Mouse (Mus musculus): ENCODE results near the gene Myo15b.
"Not testable (repeated sequence)": the region's sequence is repeated elsewhere in the genome, so short reads cannot be mapped to it uniquely, and the experiment has no call there.

Myo15b gene

DNA sequence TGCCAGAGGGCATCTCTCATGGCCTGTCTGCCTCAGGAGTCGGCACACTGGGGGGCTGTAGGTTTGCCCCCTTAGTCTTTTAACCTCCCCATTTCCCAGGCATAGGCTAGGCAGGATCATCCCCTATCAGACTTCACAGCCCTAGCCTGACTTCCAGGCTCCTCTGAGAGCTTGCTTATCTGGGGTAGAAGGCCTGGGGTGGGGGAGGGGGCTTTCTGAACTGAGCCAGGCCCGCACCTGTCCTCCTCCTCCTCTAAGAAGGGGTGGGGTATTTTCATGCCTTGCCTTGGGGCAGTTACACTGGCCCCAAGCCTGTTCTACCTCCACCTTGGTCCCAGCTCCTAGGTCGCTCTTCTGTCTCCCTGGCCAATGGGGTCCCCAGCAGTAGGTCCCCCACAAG, 26.7 kb upstream of the Myo15b start:
- DNase-seq (ENCODE audit: low spot score), result no peak

DNA sequence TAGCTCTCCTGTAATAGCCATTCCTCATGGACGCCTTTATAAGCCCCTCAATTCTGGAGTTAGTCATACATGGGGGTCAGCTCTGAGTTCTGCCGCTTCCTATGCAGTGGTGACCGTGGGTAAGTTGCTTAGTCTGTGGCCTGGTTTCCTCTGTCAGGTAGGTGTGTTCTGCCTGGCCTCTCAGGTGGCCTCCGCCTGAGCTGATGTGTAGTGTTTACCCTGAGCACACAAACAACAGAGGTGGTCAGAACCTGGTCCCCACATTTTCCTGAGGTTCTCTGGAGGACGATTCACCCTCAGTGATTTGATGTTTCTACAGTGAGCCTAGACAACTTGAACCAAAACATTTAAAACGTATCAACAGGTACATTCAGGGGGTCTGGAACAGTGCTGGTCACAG, 26.1 kb upstream of the Myo15b start:
- no peak for DNase-seq (ENCODE audit: low spot score)

DNA sequence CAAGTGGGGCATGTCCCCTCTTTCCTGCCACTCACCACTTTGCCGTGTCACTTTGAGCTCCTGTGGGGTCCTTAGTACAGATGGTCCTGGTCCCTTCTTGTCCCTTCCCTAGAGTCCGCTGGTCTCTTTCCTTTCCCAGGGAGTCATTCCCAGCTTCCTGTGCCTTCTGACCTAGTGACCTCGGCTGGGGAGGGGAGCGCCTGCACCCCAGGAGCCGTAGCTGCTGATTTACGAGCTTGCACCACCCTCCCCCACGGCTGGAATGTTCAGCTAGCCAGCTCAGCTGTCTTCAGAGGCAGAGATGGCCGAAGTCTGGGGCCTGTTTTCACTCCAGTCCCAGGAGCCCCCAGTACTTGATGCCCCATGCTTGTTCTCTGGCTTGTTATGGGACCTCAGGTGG, 25.7 kb upstream of the Myo15b start:
- DNase-seq (ENCODE audit: low spot score), result peak; percentile 45

DNA sequence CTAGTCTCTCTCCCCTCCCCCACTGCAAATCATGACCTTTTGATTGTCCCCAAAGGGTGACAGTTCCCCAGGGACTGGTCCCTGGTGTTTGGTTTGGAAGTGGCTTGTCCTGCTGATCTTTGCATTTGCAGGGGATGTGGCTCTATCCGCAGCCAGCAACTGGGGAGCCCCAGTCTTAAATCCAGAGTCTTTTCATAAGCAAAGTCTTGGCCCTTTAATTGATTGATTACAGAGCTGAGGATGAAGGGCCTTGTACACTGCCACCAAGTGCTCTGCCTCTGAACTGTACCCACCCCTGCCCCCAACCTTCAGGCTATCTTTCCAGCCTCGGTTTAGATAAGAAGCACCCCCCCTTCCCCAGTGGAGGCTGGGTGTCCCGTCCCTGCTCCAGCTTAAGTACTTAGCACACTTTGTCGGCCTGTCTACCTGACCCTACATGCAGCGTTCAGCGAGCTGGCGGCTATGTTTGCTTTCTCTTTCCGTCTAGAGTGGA, 25.1 kb upstream of the Myo15b start:
- peak; percentile 57 for DNase-seq (ENCODE audit: low spot score)

DNA sequence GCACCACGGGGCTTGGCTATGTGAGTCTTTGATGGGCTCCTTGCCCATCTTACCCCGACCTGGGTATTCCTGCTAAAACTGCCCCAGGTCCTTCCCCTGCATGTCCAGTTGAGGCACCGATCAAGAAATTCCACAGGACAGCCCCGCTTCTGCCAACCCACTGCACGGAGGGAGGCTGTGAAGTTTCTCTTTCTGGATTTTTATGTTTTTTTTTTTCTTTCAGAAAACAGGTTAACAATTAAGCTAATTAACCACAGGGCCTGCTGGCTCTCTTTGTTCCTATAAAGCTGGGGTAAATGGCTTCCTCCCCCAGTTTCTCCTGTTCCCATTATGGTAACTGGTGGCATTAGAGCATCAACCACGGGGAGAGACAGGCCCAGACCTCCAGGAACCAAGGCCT, 24.2 kb upstream of the Myo15b start:
- no peak for DNase-seq (ENCODE audit: low spot score)

DNA sequence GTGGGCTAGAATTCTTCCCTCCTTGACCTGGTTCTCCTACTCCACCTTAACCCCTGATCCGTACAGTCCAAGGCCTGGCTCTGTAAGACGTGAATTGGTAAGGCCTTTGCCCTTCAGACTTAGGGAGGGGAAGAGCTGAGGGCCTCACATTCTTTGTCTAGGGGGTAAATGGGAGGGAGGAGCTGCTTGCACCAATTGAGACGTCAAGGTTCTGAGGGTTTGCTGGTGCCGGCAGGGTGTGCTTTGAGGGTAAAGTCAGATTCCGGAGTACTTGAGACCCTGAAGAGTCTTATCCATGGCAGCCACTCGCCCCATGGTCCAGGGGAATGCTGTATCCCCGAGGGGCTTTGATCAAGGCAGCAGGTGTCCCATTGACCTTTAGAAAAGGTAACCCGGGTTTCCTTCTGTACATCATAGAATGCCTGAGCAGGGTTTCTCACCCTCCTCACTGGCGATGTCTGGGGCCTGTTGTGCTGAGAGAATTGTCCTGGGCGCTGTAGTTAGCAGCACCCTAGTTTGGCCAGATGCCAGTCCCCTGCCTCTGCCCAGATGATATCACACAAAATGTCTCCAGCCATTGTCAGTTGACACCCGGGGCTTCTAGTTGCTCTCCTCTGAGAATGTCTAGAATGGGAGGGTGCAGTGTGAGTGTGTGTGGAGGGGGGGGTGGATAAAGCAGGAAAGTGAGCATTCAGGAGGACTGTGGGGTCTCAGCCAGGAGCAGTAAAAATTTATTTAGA, 21.4 kb upstream of the Myo15b start:
- no peak for DNase-seq (ENCODE audit: low spot score)

DNA sequence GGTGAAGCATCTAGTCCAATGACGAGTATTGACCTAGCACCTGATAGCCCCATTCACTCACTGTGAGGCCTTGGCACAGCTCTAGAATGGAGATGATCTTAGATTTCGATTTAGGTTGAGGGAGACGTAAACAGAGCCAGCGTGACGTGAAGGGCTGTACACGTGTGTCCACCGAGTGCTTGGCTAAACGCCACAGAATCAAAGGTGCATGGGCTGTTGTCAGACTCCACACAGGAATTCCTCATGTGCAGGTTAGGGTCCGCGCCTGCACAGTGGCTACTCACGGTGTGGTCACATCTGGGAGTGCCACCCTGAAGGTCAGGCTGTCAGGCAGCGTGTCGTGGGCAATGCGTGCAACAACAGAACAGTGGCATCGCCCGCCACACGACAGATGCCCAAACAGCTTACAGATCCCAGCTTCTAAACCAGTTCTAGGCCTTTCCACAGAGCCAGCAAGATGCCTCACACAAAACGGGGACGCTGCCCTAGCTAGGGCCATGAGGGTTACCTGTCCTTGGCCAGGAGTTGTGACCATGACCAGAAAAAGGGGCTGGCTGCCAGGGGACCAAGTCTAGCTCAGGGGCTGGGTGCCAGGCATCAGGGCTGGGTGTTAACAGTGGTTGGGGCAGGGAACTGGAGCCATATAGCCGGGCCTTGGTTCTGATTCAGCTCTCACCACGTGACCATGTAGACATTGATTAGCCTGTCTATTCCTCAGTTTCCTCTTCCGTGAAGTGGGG, 20.4 kb upstream of the Myo15b start:
- no peak for DNase-seq (ENCODE audit: low spot score)

DNA sequence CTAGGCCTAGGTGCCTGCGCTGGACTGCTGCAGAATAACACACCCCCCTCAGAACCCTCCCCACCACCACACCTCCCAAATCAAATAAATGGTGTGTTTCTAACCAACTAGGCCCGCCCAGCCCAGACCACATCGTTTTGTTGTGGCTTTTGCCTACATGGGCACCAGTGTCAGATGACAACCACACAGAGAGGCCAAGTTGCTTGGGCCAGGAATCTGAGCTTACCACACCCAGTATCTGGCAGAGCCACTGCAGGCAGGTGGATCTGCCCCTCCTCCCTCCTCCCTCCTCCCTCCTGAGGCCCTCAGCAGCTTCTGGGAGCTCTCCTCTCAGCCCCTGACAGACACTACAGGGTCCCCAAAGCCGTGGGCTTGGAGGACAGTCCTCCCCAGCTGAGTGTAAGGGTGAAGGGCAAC, 19.3 kb upstream of the Myo15b start:
- peak; percentile 70 for DNase-seq (ENCODE audit: low spot score)

DNA sequence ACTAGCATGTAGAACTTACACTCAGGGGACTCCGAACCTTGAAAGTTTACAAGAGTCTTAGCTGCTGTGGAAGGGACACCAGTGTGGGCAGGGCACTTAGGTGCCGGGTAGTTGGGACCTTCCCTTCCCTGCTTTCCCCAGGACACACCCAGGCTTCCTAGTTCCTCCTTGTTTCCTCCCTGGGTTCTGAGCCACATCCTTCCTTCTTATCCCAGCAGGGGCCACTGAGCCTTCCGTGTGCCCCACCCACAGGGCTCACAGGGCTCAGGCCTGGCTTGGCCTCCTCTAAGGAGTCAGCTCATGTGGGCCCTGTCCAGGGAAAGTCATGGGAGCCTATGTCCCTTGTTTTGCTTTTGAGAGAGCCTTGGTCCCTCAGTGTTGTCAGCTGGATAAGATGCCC, 18.5 kb upstream of the Myo15b start:
- DNase-seq (ENCODE audit: low spot score), result no peak

DNA sequence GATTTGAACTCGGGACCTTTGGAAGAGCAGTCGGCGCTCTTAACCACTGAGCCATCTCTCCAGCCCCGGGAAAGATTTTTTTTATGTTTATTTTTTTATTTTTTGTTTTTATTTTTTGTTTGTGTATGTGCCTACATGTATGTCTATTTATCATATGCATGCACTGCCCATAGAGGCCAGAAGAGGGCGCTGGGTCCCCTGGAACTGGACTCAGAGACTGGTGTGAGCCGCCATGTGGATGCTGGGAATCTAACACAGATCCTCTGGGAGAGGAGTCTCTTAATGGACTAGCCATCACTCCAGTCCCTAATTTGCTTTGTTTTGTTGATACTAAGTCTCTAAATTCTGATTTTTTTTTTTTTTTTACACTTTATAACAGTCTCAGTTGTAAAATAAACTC, 17.2 kb upstream of the Myo15b start:
- DNase-seq (ENCODE audit: low spot score), result no peak

DNA sequence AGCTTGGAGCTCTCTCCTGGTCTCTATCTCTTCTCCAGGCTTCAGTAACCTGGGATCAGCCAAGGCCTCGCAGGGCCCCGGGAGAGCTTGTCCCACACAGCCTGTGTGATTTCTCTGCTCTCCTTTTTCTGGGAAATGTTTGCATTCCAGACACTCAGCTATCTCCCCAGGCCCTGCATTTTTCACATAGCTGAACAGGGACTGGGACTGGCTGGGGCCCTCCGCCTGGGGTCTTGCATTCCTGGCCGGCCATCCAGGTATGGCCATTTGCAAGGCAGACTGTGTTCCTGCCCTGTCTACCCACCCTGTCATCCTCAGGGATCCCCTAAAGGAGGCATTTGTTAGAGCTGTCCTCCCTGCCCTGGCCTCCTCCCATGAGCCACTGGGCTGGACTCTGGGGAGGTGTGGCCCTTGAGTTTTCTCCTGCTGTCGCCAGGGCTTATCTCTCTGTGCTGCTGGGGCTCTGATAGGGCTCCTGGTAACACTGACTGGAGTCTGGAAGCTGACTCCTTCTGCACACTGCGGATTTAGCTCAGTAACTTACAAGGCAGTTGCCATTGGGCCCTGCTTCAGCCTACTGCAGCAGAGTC, 16.1 kb upstream of the Myo15b start:
- DNase-seq (ENCODE audit: low spot score), result peak; percentile 41

DNA sequence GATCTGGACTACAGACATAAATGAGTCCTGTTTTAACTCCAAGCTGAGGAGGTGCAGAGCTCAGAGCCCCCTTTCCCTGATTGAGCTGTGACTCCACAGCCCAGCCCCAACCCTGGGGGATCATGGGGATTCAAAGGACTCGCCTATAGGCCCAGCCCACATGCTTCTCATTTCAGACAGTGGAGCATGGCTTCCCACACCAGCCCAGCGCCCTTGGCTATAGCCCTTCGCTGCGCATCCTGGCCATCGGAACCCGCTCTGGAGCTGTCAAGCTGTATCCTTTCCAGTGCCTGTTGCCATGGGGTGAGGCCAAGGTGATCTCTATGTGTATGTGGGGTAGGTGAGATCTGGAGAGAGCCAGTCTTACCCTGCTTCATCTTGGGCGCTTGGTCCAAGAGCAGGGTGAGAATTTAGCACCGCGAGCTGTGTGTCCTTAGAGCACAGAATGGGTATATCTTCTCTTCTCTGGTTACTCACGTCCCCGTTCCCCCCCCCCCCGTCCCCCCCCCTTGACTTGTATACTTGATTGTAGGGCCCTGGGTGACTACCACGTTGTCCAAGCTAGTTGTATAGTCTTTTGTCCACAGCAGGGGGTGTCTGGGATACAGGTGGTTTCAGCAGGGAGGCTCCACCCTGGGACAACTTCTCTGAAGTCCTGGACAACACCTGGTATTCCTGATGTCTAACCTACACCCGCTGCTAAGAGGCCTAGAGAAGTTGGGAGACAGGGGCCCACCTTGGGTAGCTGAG, 14.9 kb upstream of the Myo15b start:
- no peak for DNase-seq (ENCODE audit: low spot score)

DNA sequence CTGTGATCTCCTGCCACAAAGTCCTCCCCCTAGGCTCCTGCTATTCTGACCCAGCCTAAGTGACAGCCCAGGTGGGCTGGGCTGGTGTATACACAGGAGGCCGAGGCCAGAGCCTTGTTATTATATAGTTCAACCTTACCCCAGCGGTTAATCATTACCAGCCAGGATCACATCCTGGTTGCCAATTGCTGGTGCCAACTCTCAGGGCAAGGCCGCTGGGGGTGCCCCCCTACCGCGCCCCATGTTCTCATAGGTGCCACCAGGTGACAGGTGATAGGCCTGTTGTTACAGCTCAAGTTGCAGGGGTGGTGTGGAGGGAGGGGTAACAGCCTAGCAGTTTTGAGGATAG, 14.3 kb upstream of the Myo15b start:
- peak; percentile 54 for DNase-seq (ENCODE audit: low spot score)

DNA sequence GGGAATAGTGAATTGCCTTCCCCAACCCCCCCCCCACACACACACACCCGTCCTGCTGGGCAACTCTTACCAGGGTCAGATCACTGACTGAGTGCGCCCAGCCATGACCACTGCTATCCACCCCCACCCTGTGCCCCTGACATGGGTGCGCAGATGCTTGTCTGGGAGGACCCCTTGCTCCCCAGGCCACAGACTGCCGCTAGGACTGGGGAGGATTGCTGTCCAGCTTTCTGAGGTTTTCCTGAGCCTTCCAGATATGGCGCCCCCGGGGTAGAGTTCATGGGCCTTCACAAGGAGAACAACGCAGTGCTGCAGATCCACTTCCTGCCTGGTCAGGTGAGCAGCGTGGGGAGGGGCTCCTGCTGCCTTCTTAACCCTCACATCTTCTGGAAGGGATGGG, 14.0 kb upstream of the Myo15b start:
- DNase-seq (ENCODE audit: low spot score), result no peak

DNA sequence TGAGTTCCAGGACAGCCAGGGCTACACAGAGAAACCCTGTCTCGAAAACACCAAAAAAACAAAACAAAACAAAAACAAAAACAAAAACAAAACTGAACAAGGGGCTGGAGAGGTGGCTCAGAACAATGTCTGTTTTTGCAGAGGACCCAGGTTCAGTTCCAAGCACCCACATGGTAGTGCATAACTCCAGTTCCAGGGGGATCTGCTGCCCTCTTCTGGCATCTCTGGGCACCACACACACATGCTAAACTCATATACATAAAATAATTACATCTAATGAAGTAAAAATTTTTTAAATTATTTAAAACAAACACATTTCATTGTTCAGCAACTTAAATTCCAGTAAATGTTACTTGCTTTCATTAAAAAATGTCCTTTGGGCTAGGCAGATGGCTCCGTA, 12.4 kb upstream of the Myo15b start:
- no peak for DNase-seq (ENCODE audit: low spot score)

DNA sequence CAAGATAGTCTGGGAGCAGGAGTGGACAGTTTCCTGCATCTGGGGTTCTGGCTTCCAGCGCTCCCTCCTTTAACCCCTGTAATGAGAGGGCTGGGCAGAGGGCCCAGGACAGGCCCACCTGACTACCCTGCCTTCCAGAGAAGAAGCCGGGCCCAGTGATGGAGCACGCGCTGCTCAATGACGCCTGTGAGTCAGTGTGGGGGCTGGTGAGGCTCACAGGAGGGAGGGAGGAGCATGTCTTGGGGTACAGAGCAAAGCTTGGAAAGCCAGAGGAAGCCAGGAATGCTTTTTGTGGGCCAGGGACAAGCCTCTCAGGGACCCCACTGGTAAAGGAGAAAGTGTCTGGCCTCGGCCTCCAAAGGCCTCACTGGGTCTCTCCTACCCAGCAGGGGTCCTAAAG, 3.5 kb upstream of the Myo15b start:
- no peak for DNase-seq (ENCODE audit: low spot score)

DNA sequence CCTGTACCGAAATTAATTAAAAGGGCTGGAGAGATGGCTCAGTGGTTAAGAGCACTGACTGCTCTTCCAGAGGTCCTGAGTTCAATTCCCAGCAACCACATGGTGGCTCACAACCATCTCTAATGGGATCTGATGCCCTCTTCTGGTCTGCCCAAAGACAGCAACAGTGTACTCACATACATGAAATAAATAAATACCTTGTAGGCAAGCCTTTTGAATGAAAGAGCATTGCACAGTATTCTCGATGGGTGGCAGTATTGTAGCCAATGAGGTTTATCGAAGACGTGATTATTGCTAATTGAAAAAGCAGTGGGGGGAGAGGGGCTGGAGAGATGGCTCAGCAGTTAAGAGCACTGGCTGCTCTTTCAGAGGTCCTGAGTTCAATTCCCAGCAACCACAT, 1.1 kb upstream of the Myo15b start:
- not testable (repeated sequence) for DNase-seq (ENCODE audit: low spot score)

DNA sequence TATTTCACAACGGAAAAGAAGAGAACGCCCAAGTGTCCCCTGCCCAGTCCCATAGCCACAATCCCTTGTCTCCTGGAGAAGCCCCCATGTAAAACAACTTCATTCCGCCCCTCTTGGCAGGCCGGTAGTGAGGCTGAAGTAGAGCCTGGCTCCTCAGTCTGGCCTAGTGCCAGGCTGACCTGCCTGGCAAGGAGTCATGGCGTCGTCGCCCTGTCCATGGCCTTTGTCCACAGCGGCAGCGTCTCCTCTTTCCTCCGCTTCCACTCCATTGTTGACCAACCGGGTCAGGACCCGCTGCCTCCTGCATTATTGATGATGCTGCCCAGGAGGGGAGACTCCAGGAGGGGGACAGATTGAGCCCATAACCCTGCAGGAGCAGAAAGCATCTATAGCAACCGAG, 270 bp upstream of the Myo15b start:
- no peak for DNase-seq (ENCODE audit: low spot score)

DNA sequence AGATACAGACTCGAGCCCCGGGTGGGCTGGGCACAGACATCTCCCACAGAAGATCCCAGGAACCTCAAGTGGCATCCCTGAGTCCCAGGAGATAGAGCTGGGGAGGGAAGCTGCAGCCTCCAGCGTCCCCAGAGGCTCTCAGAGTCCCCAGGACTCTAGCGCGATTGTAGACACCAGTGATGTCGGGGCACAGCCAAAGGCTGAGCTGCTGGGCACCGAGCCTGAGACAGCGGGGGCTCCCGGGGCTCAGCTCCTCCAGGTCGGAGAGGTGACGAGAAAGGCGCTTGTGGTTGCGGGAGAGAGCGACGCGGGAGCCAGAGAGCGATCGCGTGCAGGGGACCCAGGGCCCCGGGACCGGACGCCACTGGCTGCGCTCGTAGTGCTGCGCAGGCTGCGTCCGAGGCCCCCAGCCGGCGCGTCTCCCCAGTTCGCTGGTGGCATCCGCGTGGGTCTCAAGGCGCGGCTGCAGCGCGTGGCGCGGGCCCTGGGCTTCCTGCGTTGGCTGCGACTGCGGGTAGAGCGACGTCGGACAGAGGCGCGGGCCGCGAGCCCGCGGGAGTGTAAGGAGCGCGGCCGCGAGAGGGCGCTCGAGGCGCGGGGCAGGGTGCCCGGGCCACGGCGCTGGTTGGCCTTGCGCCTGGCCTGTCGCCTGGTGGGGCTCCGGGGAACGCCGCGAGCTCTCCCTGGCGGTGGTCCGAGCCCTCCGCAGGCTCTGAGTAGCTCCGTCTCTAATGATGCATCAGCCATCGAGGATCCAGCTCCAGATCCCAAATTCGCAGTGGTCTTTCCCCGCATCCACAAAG, 1.1 kb downstream of the Myo15b start:
- peak; percentile 88 for DNase-seq (ENCODE audit: low spot score)

DNA sequence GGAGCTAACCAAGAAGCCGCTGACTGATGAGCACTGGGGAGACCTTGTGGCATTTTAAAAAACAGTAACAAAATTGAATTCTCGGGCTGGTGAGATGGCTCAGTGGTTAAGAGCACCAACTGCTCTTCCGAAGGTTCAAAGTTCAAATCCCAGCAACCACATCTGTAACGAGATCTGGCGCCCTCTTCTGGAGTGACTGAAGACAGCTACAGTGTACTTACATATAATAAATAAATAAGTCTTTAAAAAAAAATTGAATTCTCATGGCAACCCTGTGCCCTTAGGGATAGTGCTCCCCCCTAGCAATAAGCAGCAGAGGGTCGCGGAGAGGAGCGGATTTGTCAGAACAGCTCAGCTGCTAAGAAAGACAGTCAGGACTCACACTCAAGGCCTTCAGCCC, 5.7 kb downstream of the Myo15b start:
- DNase-seq (ENCODE audit: low spot score), result no peak

DNA sequence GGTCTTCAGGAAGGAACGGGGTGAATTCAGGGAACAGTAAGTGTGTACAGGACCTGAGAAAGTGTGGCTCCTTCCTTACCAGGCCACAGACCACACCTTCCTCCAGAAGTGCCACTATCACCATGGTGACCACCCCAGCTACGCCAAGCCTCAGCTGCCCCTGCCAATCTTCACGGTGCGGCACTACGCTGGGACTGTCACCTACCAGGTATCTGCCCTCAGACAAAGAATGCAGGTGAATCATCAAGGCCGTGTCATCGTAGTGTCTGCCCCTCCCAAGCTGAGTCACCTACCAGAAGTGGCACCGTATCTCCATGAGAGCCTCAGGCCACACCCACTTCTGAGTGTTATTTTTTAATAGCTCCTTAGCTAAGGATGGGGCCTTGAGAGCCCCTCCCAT, 11.2 kb downstream of the Myo15b start:
- DNase-seq (ENCODE audit: low spot score), result peak; percentile 48

DNA sequence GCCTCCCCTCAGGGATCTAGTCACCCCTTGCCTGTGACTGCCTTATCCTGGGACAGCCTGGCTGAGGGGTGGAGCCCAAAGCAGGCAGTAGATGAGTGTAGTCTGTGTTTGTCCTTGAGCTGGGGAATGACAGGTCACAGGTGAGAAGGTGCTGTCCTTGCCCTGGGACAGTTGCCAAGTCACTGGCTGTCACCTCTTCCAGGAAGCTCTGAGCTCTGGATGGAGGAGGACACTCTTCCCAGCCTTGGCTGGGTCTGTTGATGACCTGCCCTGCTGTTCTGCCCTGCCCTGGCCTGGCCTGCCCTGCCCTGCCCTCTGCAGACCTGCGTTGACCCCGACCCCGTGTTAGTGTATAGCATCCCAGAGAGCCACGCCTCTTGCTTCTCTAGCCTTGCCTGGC, 14.2 kb downstream of the Myo15b start:
- no peak for DNase-seq (ENCODE audit: low spot score)

All from lung, postnatal 25 days (tissue).